Mouse (Mus musculus) layer of hippocampus, postnatal 10 days (tissue): ENCODE results near the gene Myo1d. TPM values are rescaled to one million over a fixed set of nuclear protein-coding genes. Genes with fewer than 3 reads are reported as not detected.

Source experiments
- DNase-seq, 2 experiments: peaks; one replicate each; pipeline ENCODE4 v3.0.0; 2021; ENCODE audit warnings: low spot score in 2 of 2
- total RNA-seq, 2 experiments: library from RNA; stranded (reverse); gene quantifications; 2 replicates each; pipeline ENCODE4 v1.2.3; 2021

The Myo1d gene
- total RNA-seq, 2 experiments from 2014 or later = 2.6 to 3.0 TPM

GRCm38 (mm10) chr11:80783460-80783859 is 3.6 kb upstream of the Myo1d start:
- DNase-seq = no peak

- no peak for DNase-seq
Observed at GRCm38 (mm10) chr11:80781535-80781934, 1.7 kb upstream of the Myo1d start.

GRCm38 (mm10) chr11:80778916-80779526 is 804 bp downstream of the Myo1d start:
- DNase-seq = no peak

- DNase-seq = no peak
Observed at GRCm38 (mm10) chr11:80778157-80778556, 1.7 kb downstream of the Myo1d start.

GRCm38 (mm10) chr11:80777708-80778107 is 2.1 kb downstream of the Myo1d start:
- DNase-seq = no peak

GRCm38 (mm10) chr11:80775535-80775934 is 4.3 kb downstream of the Myo1d start:
- no peak for DNase-seq

GRCm38 (mm10) chr11:80772595-80773210 is 7.1 kb downstream of the Myo1d start:
- no peak for DNase-seq

- DNase-seq = no peak
Observed at GRCm38 (mm10) chr11:80771596-80772250, 8.1 kb downstream of the Myo1d start.

- DNase-seq = no peak
Observed at GRCm38 (mm10) chr11:80771186-80771585, 8.6 kb downstream of the Myo1d start.

- DNase-seq = no peak
Observed at GRCm38 (mm10) chr11:80767320-80767617, 12.6 kb downstream of the Myo1d start.

- DNase-seq = no peak
Observed at GRCm38 (mm10) chr11:80766472-80767319, 13.1 kb downstream of the Myo1d start.

- no peak for DNase-seq
Observed at GRCm38 (mm10) chr11:80766068-80766467, 13.8 kb downstream of the Myo1d start.

- DNase-seq = no peak
Observed at GRCm38 (mm10) chr11:80762066-80762465, 17.8 kb downstream of the Myo1d start.

- no peak for DNase-seq
Observed at GRCm38 (mm10) chr11:80761285-80761974, 18.4 kb downstream of the Myo1d start.

GRCm38 (mm10) chr11:80759023-80759422 is 20.8 kb downstream of the Myo1d start:
- DNase-seq = no peak

GRCm38 (mm10) chr11:80754201-80754600 is 25.6 kb downstream of the Myo1d start:
- DNase-seq = no peak

GRCm38 (mm10) chr11:80751168-80751567 is 28.7 kb downstream of the Myo1d start:
- DNase-seq = no peak

- DNase-seq = no peak
Observed at GRCm38 (mm10) chr11:80749187-80749586, 30.6 kb downstream of the Myo1d start.

- DNase-seq = no peak
Observed at GRCm38 (mm10) chr11:80745426-80745825, 34.4 kb downstream of the Myo1d start.

GRCm38 (mm10) chr11:80743823-80744410 is 35.9 kb downstream of the Myo1d start:
- DNase-seq = no peak

- no peak for DNase-seq
Observed at GRCm38 (mm10) chr11:80742462-80742861, 37.4 kb downstream of the Myo1d start.
